Mouse (Mus musculus) embryonic stem cell, embryonic (primary cell): ENCODE measurements around the gene Sdc1.

Experiments
- CTCF ChIA-PET, 4 experiments: fragments of 300-600 bp in 2 of 4; fragments of 350-600 bp in 2 of 4; sonication (Branson Sonifier 250); formaldehyde crosslinking; loops; one replicate each; lab custom pipeline; 2022; ENCODE audit warnings: inconsistent platforms in 2 of 4; lab: Charles Lee
- POLR2A ChIA-PET, 4 experiments: fragments of 300-600 bp in 2 of 4; fragments of 350-600 bp in 2 of 4; sonication (Branson Sonifier 250); formaldehyde crosslinking; loops; one replicate each; lab custom pipeline; 2022; ENCODE audit warnings: antibody characterized with exemption in 4 of 4, inconsistent platforms in 1 of 4; lab: Charles Lee

The Sdc1 gene

GRCm38 (mm10) chr12:8774183-8774582 lies 3.1 kb downstream of the Sdc1 start:
- ChIA-PET POLR2A (interaction anchor here (0.5 to 10.5 kb wide), 14 partner anchors 9 to 497 kb away, joined by 3 to 78 read pairs (median 4); no protein-coding TSS in a partner anchor), CTCF (interaction anchor here in 1 of 4 experiments (0.8 kb wide), 1 partner anchor 272 kb away, joined by 3 read pairs; no protein-coding TSS in a partner anchor)

GRCm38 (mm10) chr12:8776206-8776605 lies 5.1 kb downstream of the Sdc1 start:
- CTCF ChIA-PET = interaction anchor here in 2 of 4 experiments (0.6 to 0.8 kb wide), 2 partner anchors 12 to 48 kb away, joined by 3 to 5 read pairs; no protein-coding TSS in a partner anchor
- POLR2A ChIA-PET = interaction anchor here (0.7 to 10.5 kb wide), 10 partner anchors 9 to 277 kb away, joined by 3 to 78 read pairs (median 3); no protein-coding TSS in a partner anchor

- POLR2A ChIA-PET = interaction anchor here in 3 of 4 experiments (1.2 to 10.5 kb wide), 6 partner anchors 10 to 278 kb away, joined by 3 to 78 read pairs (median 4); no protein-coding TSS in a partner anchor
- CTCF ChIA-PET = interaction anchor here in 1 of 4 experiments (0.6 kb wide), 1 partner anchor 48 kb away, joined by 3 read pairs; no protein-coding TSS in a partner anchor
These were observed 5.6 kb downstream of the Sdc1 start for GRCm38 (mm10) chr12:8776741-8777140.

GRCm38 (mm10) chr12:8778106-8778505 lies 7.0 kb downstream of the Sdc1 start:
- ChIA-PET POLR2A (interaction anchor here in 2 of 4 experiments (0.5 to 10.5 kb wide), 3 partner anchors 11 to 207 kb away, joined by 3 to 78 read pairs (median 3); no protein-coding TSS in a partner anchor), CTCF (no interaction called here)

GRCm38 (mm10) chr12:8779851-8780250 lies 8.7 kb downstream of the Sdc1 start:
- CTCF ChIA-PET = no interaction called here
- POLR2A ChIA-PET = interaction anchor here in 1 of 4 experiments (1.6 kb wide), 1 partner anchor 9 kb away, joined by 8 read pairs; the partner anchor contains the start of gene Sdc1

GRCm38 (mm10) chr12:8781121-8781520 lies 10.0 kb downstream of the Sdc1 start:
- ChIA-PET CTCF (interaction anchor here in 1 of 4 experiments (1.3 kb wide), 1 partner anchor 10 kb away, joined by 3 read pairs; the partner anchor contains the start of gene Sdc1), POLR2A (interaction anchor here in 2 of 4 experiments (1.2 to 4.5 kb wide), 2 partner anchors 9 to 10 kb away, joined by 3 to 29 read pairs; partner anchors contain the start of gene Sdc1 (in 2 of the 2))

- POLR2A ChIA-PET = interaction anchor here in 3 of 4 experiments (1.0 to 4.5 kb wide), 4 partner anchors 9 to 25 kb away, joined by 3 to 29 read pairs (median 4); partner anchors contain the start of gene Sdc1 (in 3 of the 3)
- CTCF ChIA-PET = interaction anchor here in 3 of 4 experiments (0.6 to 1.5 kb wide), 4 partner anchors 11 to 154 kb away, joined by 3 to 9 read pairs (median 4); partner anchors contain the start of gene Sdc1 (in 1 of the 3)
These were observed 10.7 kb downstream of the Sdc1 start for GRCm38 (mm10) chr12:8781681-8782378.

- POLR2A ChIA-PET = interaction anchor here in 3 of 4 experiments (0.9 to 4.5 kb wide), 8 partner anchors 9 to 159 kb away, joined by 3 to 29 read pairs (median 6); partner anchors contain the start of gene Sdc1 (in 3 of the 3)
- CTCF ChIA-PET = interaction anchor here in 3 of 4 experiments (0.8 to 1.5 kb wide), 4 partner anchors 12 to 153 kb away, joined by 3 to 9 read pairs (median 3); partner anchors contain the start of gene Sdc1 (in 2 of the 3)
These were observed 11.4 kb downstream of the Sdc1 start for GRCm38 (mm10) chr12:8782565-8782964.

- CTCF ChIA-PET = interaction anchor here in 1 of 4 experiments (0.6 kb wide), 1 partner anchor 9 kb away, joined by 4 read pairs; no protein-coding TSS in a partner anchor
- POLR2A ChIA-PET = interaction anchor here in 2 of 4 experiments (1.4 to 4.5 kb wide), 5 partner anchors 9 to 13 kb away, joined by 4 to 29 read pairs (median 8); partner anchors contain the start of gene Sdc1 (in 2 of the 2)
These were observed 13.1 kb downstream of the Sdc1 start for GRCm38 (mm10) chr12:8784189-8784588.

- ChIA-PET POLR2A (interaction anchor here in 3 of 4 experiments (1.2 to 10.6 kb wide), 6 partner anchors 10 to 14 kb away, joined by 3 to 45 read pairs (median 6); partner anchors contain the start of gene Sdc1 (in 1 of the 3)), CTCF (interaction anchor here in 1 of 4 experiments (0.7 kb wide), 1 partner anchor 9 kb away, joined by 4 read pairs; no protein-coding TSS in a partner anchor)
These were observed 15.4 kb downstream of the Sdc1 start for GRCm38 (mm10) chr12:8786476-8786875.

- ChIA-PET CTCF (interaction anchor here in 2 of 4 experiments (0.5 to 0.7 kb wide), 3 partner anchors 9 to 39 kb away, joined by 3 to 4 read pairs (median 3); no protein-coding TSS in a partner anchor), POLR2A (interaction anchor here in 2 of 4 experiments (1.2 to 10.6 kb wide), 4 partner anchors 9 to 14 kb away, joined by 3 to 45 read pairs (median 10); partner anchors contain the start of gene Sdc1 (in 1 of the 2))
These were observed 16.0 kb downstream of the Sdc1 start for GRCm38 (mm10) chr12:8786984-8787730.

- CTCF ChIA-PET = no interaction called here
- POLR2A ChIA-PET = interaction anchor here in 3 of 4 experiments (0.6 to 10.6 kb wide), 6 partner anchors 11 to 242 kb away, joined by 3 to 45 read pairs (median 4); partner anchors contain the start of gene Sdc1 (in 1 of the 3)
These were observed 17.3 kb downstream of the Sdc1 start for GRCm38 (mm10) chr12:8788469-8788868.

GRCm38 (mm10) chr12:8790615-8791014 lies 19.5 kb downstream of the Sdc1 start:
- POLR2A ChIA-PET = interaction anchor here in 2 of 4 experiments (1.2 to 10.6 kb wide), 2 partner anchors 18 to 19 kb away, joined by 4 to 45 read pairs; partner anchors contain the start of gene Sdc1 (in 2 of the 2)
- CTCF ChIA-PET = no interaction called here

- POLR2A ChIA-PET = interaction anchor here in 2 of 4 experiments (0.8 to 10.6 kb wide), 2 partner anchors 10 to 20 kb away, joined by 15 to 45 read pairs; partner anchors contain the start of gene Sdc1 (in 1 of the 2)
These were observed 22.4 kb downstream of the Sdc1 start for GRCm38 (mm10) chr12:8793410-8794051.

GRCm38 (mm10) chr12:8797936-8798335 lies 26.8 kb downstream of the Sdc1 start:
- ChIA-PET POLR2A (interaction anchor here in 2 of 4 experiments (0.8 to 1.4 kb wide), 2 partner anchors 27 kb away, joined by 5 to 6 read pairs; partner anchors contain the start of gene Sdc1 (in 2 of the 2)), CTCF (no interaction called here)

More at GRCm38 (mm10) chr12:8793410-8794051, 22.4 kb downstream of the Sdc1 start:
- CTCF ChIA-PET = interaction anchor here in 2 of 4 experiments (0.6 to 0.7 kb wide), 2 partner anchors 10 to 362 kb away, joined by 4 to 11 read pairs; no protein-coding TSS in a partner anchor

- ChIA-PET CTCF (no interaction called here), POLR2A (interaction anchor here in 2 of 4 experiments (0.8 to 1.4 kb wide), 3 partner anchors 27 to 28 kb away, joined by 3 to 6 read pairs (median 5); partner anchors contain the start of gene Sdc1 (in 2 of the 2))
These were observed 27.4 kb downstream of the Sdc1 start for GRCm38 (mm10) chr12:8798486-8799020.
